Mouse (Mus musculus): ENCODE data around the gene Snrpb. TPM values are rescaled to one million over a fixed set of nuclear protein-coding genes. Genes with fewer than 3 reads are reported as not detected.

The Snrpb gene
- polyA plus RNA-seq, 1 experiment from 2014 or later = 704 TPM

Other genes starting within 250 kb of the Snrpb start
- gene Tgm3, start 167.1 kb downstream of the Snrpb start, polyA plus RNA-seq (2016; fragmentation: Nextera tagmentation; extraction: Ambion mirVana) = not detected in 2 replicates
- gene Tgm6, start 67.0 kb downstream of the Snrpb start, polyA plus RNA-seq (2016; fragmentation: Nextera tagmentation; extraction: Ambion mirVana) = not detected in 2 replicates
- not detected in 2 replicates for gene Tmc2, start 15.8 kb upstream of the Snrpb start, polyA plus RNA-seq (2016; fragmentation: Nextera tagmentation; extraction: Ambion mirVana)
- 258 and 379 TPM in 2 replicates for gene Nop56, start 95.0 kb upstream of the Snrpb start, polyA plus RNA-seq (2016; fragmentation: Nextera tagmentation; extraction: Ambion mirVana)
- gene Idh3b, start 105.1 kb upstream of the Snrpb start, polyA plus RNA-seq (2016; fragmentation: Nextera tagmentation; extraction: Ambion mirVana) = 198 and 238 TPM in 2 replicates
- 0.42 and 1.1 TPM in 2 replicates for gene Ebf4, start 115.8 kb upstream of the Snrpb start, polyA plus RNA-seq (2016; fragmentation: Nextera tagmentation; extraction: Ambion mirVana)
- 36.2 and 57.6 TPM in 2 replicates for gene Cpxm1, start 218.2 kb upstream of the Snrpb start, polyA plus RNA-seq (2016; fragmentation: Nextera tagmentation; extraction: Ambion mirVana)
- not detected in 2 replicates for gene Gm28372, start 225.8 kb upstream of the Snrpb start, polyA plus RNA-seq (2016; fragmentation: Nextera tagmentation; extraction: Ambion mirVana)
- 0.28 TPM in 1 of 2 replicates, not detected in the other for gene 1700020A23Rik, start 225.9 kb upstream of the Snrpb start, polyA plus RNA-seq (2016; fragmentation: Nextera tagmentation; extraction: Ambion mirVana)
- not detected in 2 replicates for gene Tmem239, start 227.1 kb upstream of the Snrpb start, polyA plus RNA-seq (2016; fragmentation: Nextera tagmentation; extraction: Ambion mirVana)
- 84.5 and 91.1 TPM in 2 replicates for gene Vps16, start 244.9 kb upstream of the Snrpb start, polyA plus RNA-seq (2016; fragmentation: Nextera tagmentation; extraction: Ambion mirVana)
- 8.2 and 13.6 TPM in 2 replicates for gene Pced1a, start 245.3 kb upstream of the Snrpb start, polyA plus RNA-seq (2016; fragmentation: Nextera tagmentation; extraction: Ambion mirVana)